Mouse (Mus musculus) heart, embryonic 11.5 days (tissue): ENCODE results near the gene Tent5b. TPM values are rescaled to one million over a fixed set of nuclear protein-coding genes. Genes with fewer than 3 reads are reported as not detected.

ENCODE experiments used
- ATAC-seq: fragments of 200-750 bp; cut with Nextera tagmentation; replicated peaks from 2 replicates; pipeline ENCODE4 v1.8.0; 2017; ENCODE audit warnings: moderate library complexity; ENCODE audit not compliant: insufficient number of reproducible peaks, low FRiP score, low TSS enrichment
- H3K27ac ChIP-seq: fragments of 300-500 bp; sonication (generic); 2 replicates; pipeline ENCODE4 v1.5.1; 2014; ENCODE audit warnings: mild to moderate bottlenecking, low read depth, low read length
- H3K27me3 ChIP-seq: fragments of 300-500 bp; sonication (generic); 2 replicates; pipeline ENCODE4 v1.6.1; 2014; ENCODE audit warnings: mild to moderate bottlenecking, low read length, mixed read lengths; ENCODE audit not compliant: control insufficient read depth, insufficient read depth
- H3K36me3 ChIP-seq: fragments of 300-500 bp; sonication (generic); 2 replicates; pipeline ENCODE4 v1.6.1; 2014; ENCODE audit warnings: mild to moderate bottlenecking, low read length, moderate library complexity, mixed read lengths; ENCODE audit not compliant: control insufficient read depth, insufficient read depth
- H3K4me1 ChIP-seq: fragments of 300-500 bp; sonication (generic); 2 replicates; pipeline ENCODE4 v1.6.1; 2014; ENCODE audit warnings: low read length; ENCODE audit not compliant: control insufficient read depth, insufficient read depth
- H3K4me2 ChIP-seq: fragments of 300-500 bp; sonication (generic); 2 replicates; pipeline ENCODE4 v1.6.1; 2014; ENCODE audit warnings: mild to moderate bottlenecking, moderate library complexity
- H3K4me3 ChIP-seq: fragments of 300-500 bp; sonication (generic); 2 replicates; pipeline ENCODE4 v1.5.1; 2014; ENCODE audit warnings: low read depth, low read length
- H3K9ac ChIP-seq: fragments of 300-500 bp; sonication (generic); 2 replicates; pipeline ENCODE4 v1.6.1; 2014; ENCODE audit warnings: mild to moderate bottlenecking, low read depth, low read length, moderate library complexity
- H3K9me3 ChIP-seq: fragments of 300-500 bp; sonication (generic); replicated peaks from 2 replicates; pipeline ENCODE4 v1.6.1; 2016; ENCODE audit warnings: low read length; ENCODE audit not compliant: control insufficient read depth
- WGBS: fragments of 180-500 bp; shearing (Covaris S2); extraction: QIAGEN DNeasy Blood & Tissue Kit; methylation state at CpG from one replicate; pipeline ENCODE4 v1.1.7; 2014; ENCODE audit not compliant: insufficient replicate concordance; 5-methylcytosine and 5-hydroxymethylcytosine counted together
- polyA plus RNA-seq: library from polyadenylated mRNA; unstranded; fragments of >200 nt; fragmentation: Nextera tagmentation; extraction: Ambion mirVana; gene quantifications from 2 replicates; pipeline ENCODE4 v1.2.1, GENCODE M21; 2014

Tent5b gene
- polyA plus RNA-seq, 1 experiment from 2014 or later: 0.47 TPM

- Histone ChIP-seq H3K4me3 (peak within 1 kb of the TSS; percentile 54), H3K9ac (peak within 1 kb of the TSS; percentile 65), H3K27ac (no peak within 1 kb of the TSS), H3K36me3 (no peaks in the 10 kb centered on the region), H3K9me3 (no peaks in the 10 kb centered on the region), H3K4me1 (peaks cover 9% of the 10 kb centered on the region), H3K27me3 (peaks cover 36% of the 10 kb centered on the region), H3K4me2 (peak within 1 kb of the TSS; percentile 78)
- 5% methylated on average over 47 of the region's 69 CpGs for WGBS
- no peak; the same call in 1 of the 2 replicates for ATAC-seq
Observed at GRCm38 (mm10) chr4:133518601-133519368, 38.9 kb downstream of the Tent5b start, which contains the start of gene Kdf1. Gene Kdf1 (plus strand): TSS chr4:133518963.

- peaks cover 36% of the 10 kb centered on the region for H3K27me3 ChIP-seq
- H3K4me1 ChIP-seq: peaks cover 9% of the 10 kb centered on the region
- no peak overlapping the region for H3K27ac ChIP-seq
- H3K9ac ChIP-seq: peak overlapping the region; percentile 65
- no peak for ATAC-seq
- peak overlapping the region; percentile 54 for H3K4me3 ChIP-seq
- H3K36me3 ChIP-seq: no peaks in the 10 kb centered on the region
- WGBS: 5% methylated on average over 25 of the region's 25 CpGs
- peak overlapping the region; percentile 78 for H3K4me2 ChIP-seq
- H3K9me3 ChIP-seq: no peaks in the 10 kb centered on the region
Observed at GRCm38 (mm10) chr4:133519369-133519665, 39.4 kb downstream of the Tent5b start.

GRCm38 (mm10) chr4:133521502-133521901 lies 41.6 kb downstream of the Tent5b start:
- Histone ChIP-seq H3K4me2 (no peak overlapping the region), H3K4me3 (no peak overlapping the region), H3K4me1 (peaks cover 9% of the 10 kb centered on the region), H3K27me3 (peaks cover 36% of the 10 kb centered on the region), H3K27ac (no peak overlapping the region), H3K36me3 (no peaks in the 10 kb centered on the region), H3K9ac (no peak overlapping the region), H3K9me3 (no peaks in the 10 kb centered on the region)
- ATAC-seq: no peak
- 65% methylated on average over 2 of the region's 2 CpGs for WGBS

GRCm38 (mm10) chr4:133527788-133528187 lies 47.9 kb downstream of the Tent5b start:
- no peak for ATAC-seq
- Histone ChIP-seq H3K27ac (no peak overlapping the region), H3K4me1 (no peaks in the 10 kb centered on the region), H3K9me3 (no peaks in the 10 kb centered on the region), H3K36me3 (peaks cover 3% of the 10 kb centered on the region; the same call in 1 of the 2 replicates), H3K4me3 (no peak overlapping the region), H3K27me3 (no peaks in the 10 kb centered on the region), H3K9ac (no peak overlapping the region), H3K4me2 (no peak overlapping the region)
- WGBS: 67% methylated on average over 16 of the region's 16 CpGs

- Histone ChIP-seq H3K4me1 (no peaks in the 10 kb centered on the region), H3K4me3 (no peak overlapping the region), H3K27me3 (no peaks in the 10 kb centered on the region), H3K9me3 (no peaks in the 10 kb centered on the region), H3K4me2 (no peak overlapping the region), H3K36me3 (peaks cover 18% of the 10 kb centered on the region), H3K9ac (no peak overlapping the region), H3K27ac (no peak overlapping the region)
- ATAC-seq: no peak
- WGBS: 85% methylated on average over 3 of the region's 3 CpGs
Observed at GRCm38 (mm10) chr4:133532777-133533176, 52.8 kb downstream of the Tent5b start.

- WGBS: 81% methylated on average over 3 of the region's 3 CpGs
- H3K36me3 ChIP-seq: peaks cover 27% of the 10 kb centered on the region
- no peak overlapping the region for H3K4me2 ChIP-seq
- no peak overlapping the region for H3K27ac ChIP-seq
- H3K4me1 ChIP-seq: no peaks in the 10 kb centered on the region
- no peaks in the 10 kb centered on the region for H3K27me3 ChIP-seq
- no peak for ATAC-seq
- no peaks in the 10 kb centered on the region for H3K9me3 ChIP-seq
- no peak overlapping the region for H3K9ac ChIP-seq
- H3K4me3 ChIP-seq: no peak overlapping the region
Observed at GRCm38 (mm10) chr4:133536081-133536480, 56.1 kb downstream of the Tent5b start.

GRCm38 (mm10) chr4:133536652-133537051 lies 56.7 kb downstream of the Tent5b start:
- ATAC-seq: no peak
- Histone ChIP-seq H3K36me3 (peaks cover 27% of the 10 kb centered on the region), H3K27me3 (no peaks in the 10 kb centered on the region), H3K4me3 (no peak overlapping the region), H3K4me2 (no peak overlapping the region), H3K4me1 (no peaks in the 10 kb centered on the region), H3K9me3 (no peaks in the 10 kb centered on the region), H3K27ac (no peak overlapping the region), H3K9ac (no peak overlapping the region)
- WGBS: 94% methylated on average over 5 of the region's 5 CpGs
